ENCODE assay signal across 8 mouse cellular contexts in genomic region chr8:85036718-85037365, GRCm38 (mm10). TPM values are rescaled to one million over a fixed set of nuclear protein-coding genes. Genes with fewer than 3 reads are reported as not detected.
DNase-seq lines count a peak whose midpoint lies in the region; ATAC-seq and TF ChIP-seq lines count a peak whose summit lies in the region.

Tnpo2 (plus strand) TSS chr8:85036915.

- 0 out of 2 replicates have a peak, but pooled peaks have one; percentile 8 for TF ChIP-seq POLR2A in brain, embryonic 14.5 days (IDR thresholded peaks at IDR 0.05; ENCODE audit: borderline replicate concordance, extremely low read depth, insufficient read depth, insufficient read length, poor library complexity, severe bottlenecking)
- TF ChIP-seq POLR2A in liver, adult 2 months (IDR thresholded peaks at IDR 0.05; ENCODE audit: extremely low read depth, insufficient read depth, low read length), result 0 out of 2 replicates have a peak, but pooled peaks have one; percentile 11
- peak; percentile 55 for TF ChIP-seq POLR2A in myocyte (IDR thresholded peaks at IDR 0.05; ENCODE audit: insufficient read length, low read depth)

- peak within 1 kb of the TSS; percentile 99 for H3K27ac ChIP-seq in heart, embryonic 11.5 days (ENCODE audit: low read depth, low read length)
- peak within 1 kb of the TSS; percentile 100 for H3K27ac ChIP-seq in kidney, embryonic 16.5 days (ENCODE audit: low read length)
- H3K27ac ChIP-seq in liver, adult 2 months (replicated peaks; ENCODE audit: insufficient read depth, low read depth, low read length), result peak within 1 kb of the TSS; percentile 95

- H3K4me3 ChIP-seq in C2C12 (ENCODE audit: insufficient read depth, poor library complexity, severe bottlenecking) (peak within 1 kb of the TSS; percentile 79), myocyte (peak within 1 kb of the TSS; percentile 95)
- H3K4me3 ChIP-seq in erythroblast, embryonic 14.5 days (replicated peaks), result peak within 1 kb of the TSS; percentile 91
- H3K4me3 ChIP-seq in heart, embryonic 11.5 days (ENCODE audit: low read depth, low read length), result peak within 1 kb of the TSS; percentile 94
- peak within 1 kb of the TSS; percentile 87 for H3K4me3 ChIP-seq in kidney, embryonic 16.5 days (ENCODE audit: low read length)
- peak within 1 kb of the TSS; percentile 78 for H3K4me3 ChIP-seq in liver, adult 2 months (ENCODE audit: insufficient read depth, low read depth, low read length)

- H3K27me3 ChIP-seq in C2C12 (ENCODE audit: control insufficient read depth, insufficient read depth, insufficient read length) (no peaks in the 10 kb centered on the region), myocyte (ENCODE audit: control insufficient read depth, insufficient read depth, insufficient read length) (no peaks in the 10 kb centered on the region)
- H3K27me3 ChIP-seq in erythroblast, embryonic 14.5 days (ENCODE audit: control insufficient read depth), result no peaks in the 10 kb centered on the region
- no peaks in the 10 kb centered on the region for H3K27me3 ChIP-seq in heart, embryonic 11.5 days (ENCODE audit: control insufficient read depth, insufficient read depth, low read length)
- H3K27me3 ChIP-seq in kidney, embryonic 16.5 days (ENCODE audit: insufficient read depth, low read length), result no peaks in the 10 kb centered on the region
- H3K27me3 ChIP-seq in liver, adult 2 months (ENCODE audit: control insufficient read depth, insufficient read depth, low read length), result no peaks in the 10 kb centered on the region
- H3K27me3 ChIP-seq in splenic B cell, adult 2 months (ENCODE audit: control insufficient read depth, insufficient read depth, low read length, poor library complexity, severe bottlenecking), result no peaks in the 10 kb centered on the region

- peaks cover 72% of the 10 kb centered on the region for H3K4me1 ChIP-seq in erythroblast, embryonic 14.5 days (ENCODE audit: control insufficient read depth)
- H3K4me1 ChIP-seq in heart, embryonic 11.5 days (ENCODE audit: control insufficient read depth, insufficient read depth, low read length), result peaks cover 22% of the 10 kb centered on the region
- H3K4me1 ChIP-seq in kidney, embryonic 16.5 days (ENCODE audit: insufficient read depth, low read length), result peaks cover 26% of the 10 kb centered on the region
- H3K4me1 ChIP-seq in liver, adult 2 months (ENCODE audit: control insufficient read depth, insufficient read depth, low read length), result peaks cover 18% of the 10 kb centered on the region

- H3K4me2 ChIP-seq in heart, embryonic 11.5 days, result peak within 1 kb of the TSS; percentile 97
- peak within 1 kb of the TSS; percentile 92 for H3K4me2 ChIP-seq in kidney, embryonic 16.5 days (replicated peaks; ENCODE audit: low read depth, low read length)
- H3K4me2 ChIP-seq in myocyte (ENCODE audit: low read depth), result peak within 1 kb of the TSS; percentile 94

- TF ChIP-seq CTCF in C2C12 (IDR thresholded peaks at IDR 0.05; ENCODE audit: control insufficient read depth, insufficient read depth, insufficient read length), result no peak
- TF ChIP-seq CTCF in brain, embryonic 14.5 days (IDR thresholded peaks at IDR 0.05; ENCODE audit: borderline replicate concordance, extremely low read depth, insufficient read depth, insufficient read length), result no peak
- TF ChIP-seq CTCF in liver, adult 2 months (IDR thresholded peaks at IDR 0.05; ENCODE audit: low read depth, low read length), result no peak

- ATAC-seq in heart, embryonic 11.5 days (replicated peaks; ENCODE audit: insufficient number of reproducible peaks, low FRiP score, low TSS enrichment), result peak; percentile 92
- ATAC-seq in kidney, embryonic 16.5 days (ENCODE audit: low FRiP score, low TSS enrichment), result peak; percentile 92

- WGBS in heart, embryonic 11.5 days (ENCODE audit: insufficient replicate concordance), result under 1% methylated on average over 57 of the region's 59 CpGs
- WGBS in kidney, embryonic 16.5 days, result under 1% methylated on average over 59 of the region's 59 CpGs
- WGBS in liver, adult 2 months, result under 1% methylated on average over 58 of the region's 59 CpGs

- peaks cover 80% of the 10 kb centered on the region for H3K79me2 ChIP-seq in C2C12 (ENCODE audit: control insufficient read depth, insufficient read depth)
- H3K79me2 ChIP-seq in liver, adult 2 months (ENCODE audit: control insufficient read depth, insufficient read depth, low read length), result peaks cover 14% of the 10 kb centered on the region; the same call in 1 of the 2 replicates
- H3K79me2 ChIP-seq in myocyte (ENCODE audit: control insufficient read depth, insufficient read depth), result peaks cover 52% of the 10 kb centered on the region

- H3K79me3 ChIP-seq in C2C12 (ENCODE audit: low read depth), result peaks cover 52% of the 10 kb centered on the region

- no peaks in the 10 kb centered on the region for H3K9me3 ChIP-seq in erythroblast, embryonic 14.5 days (ENCODE audit: control insufficient read depth, low read length)
- H3K9me3 ChIP-seq in heart, embryonic 11.5 days (replicated peaks; ENCODE audit: control insufficient read depth, low read length), result no peaks in the 10 kb centered on the region
- H3K9me3 ChIP-seq in kidney, embryonic 16.5 days (ENCODE audit: low read length), result no peaks in the 10 kb centered on the region

- H3ac ChIP-seq in C2C12 (ENCODE audit: control insufficient read depth, insufficient read length, low read depth) (peak within 1 kb of the TSS; percentile 85), myocyte (ENCODE audit: control insufficient read depth, insufficient read length) (peak within 1 kb of the TSS; percentile 42)

- peak; percentile 99 for DNase-seq in brain, embryonic 14.5 days (ENCODE audit: low read depth)
- DNase-seq in liver, adult 2 months (ENCODE audit: extremely low read depth, low read depth, low spot score), result peak; percentile 95
- peak; percentile 96 for DNase-seq in splenic B cell, adult 2 months (ENCODE audit: low read depth, low spot score)

- H3K36me3 ChIP-seq in C2C12 (ENCODE audit: control insufficient read depth, insufficient read depth) (peaks cover 46% of the 10 kb centered on the region), myocyte (ENCODE audit: control insufficient read depth, insufficient read depth) (peaks cover 22% of the 10 kb centered on the region)
- peaks cover 57% of the 10 kb centered on the region for H3K36me3 ChIP-seq in erythroblast, embryonic 14.5 days (ENCODE audit: control insufficient read depth)
- peaks cover 20% of the 10 kb centered on the region for H3K36me3 ChIP-seq in heart, embryonic 11.5 days (ENCODE audit: control insufficient read depth, insufficient read depth, low read length)
- H3K36me3 ChIP-seq in kidney, embryonic 16.5 days (ENCODE audit: insufficient read depth, low read length), result peaks cover 24% of the 10 kb centered on the region
- H3K36me3 ChIP-seq in liver, adult 2 months (ENCODE audit: control insufficient read depth, insufficient read depth, low read length), result peaks cover 2% of the 10 kb centered on the region
- H3K36me3 ChIP-seq in splenic B cell, adult 2 months (ENCODE audit: control insufficient read depth, insufficient read depth, low read length, poor library complexity, severe bottlenecking), result no peaks in the 10 kb centered on the region; the same call in 1 of the 2 replicates

- H3K9ac ChIP-seq in heart, embryonic 11.5 days (ENCODE audit: low read depth, low read length), result peak within 1 kb of the TSS; percentile 94
- peak within 1 kb of the TSS; percentile 96 for H3K9ac ChIP-seq in kidney, embryonic 16.5 days (replicated peaks; ENCODE audit: low read length)
- H3K9ac ChIP-seq in liver, adult 2 months (ENCODE audit: low read depth, low read length), result peak within 1 kb of the TSS; percentile 91

TF ChIP-seq in C2C12, 6 proteins besides CTCF, POLR2A, EP300 and RAD21:
- TF ChIP-seq USF1 (IDR thresholded peaks at IDR 0.05; ENCODE audit: low read depth), result peak; percentile 96
- TF ChIP-seq CEBPB (IDR thresholded peaks at IDR 0.05; ENCODE audit: low read depth), result no peak
- no peak for TF ChIP-seq FOSL1 (IDR thresholded peaks at IDR 0.05; ENCODE audit: insufficient read depth, low read length, poor library complexity, severe bottlenecking)
- no peak for TF ChIP-seq MYOD1 (IDR thresholded peaks at IDR 0.05; ENCODE audit: control insufficient read depth, insufficient read length, low read depth)
- TF ChIP-seq MAX (IDR thresholded peaks at IDR 0.05), result peak; percentile 73
- no peak for TF ChIP-seq MYOG (IDR thresholded peaks at IDR 0.05; ENCODE audit: control insufficient read depth, extremely low read depth, insufficient read length)

TF ChIP-seq in myocyte, 11 proteins besides CTCF, POLR2A, EP300 and RAD21:
- TF ChIP-seq POLR2AphosphoS2 (IDR thresholded peaks at IDR 0.05; ENCODE audit: insufficient read length, low read depth) (peak; percentile 82), TCF3 (IDR thresholded peaks at IDR 0.05; ENCODE audit: insufficient read length, low read depth) (no peak), E2F4 (IDR thresholded peaks at IDR 0.05; ENCODE audit: insufficient read depth) (peak; percentile 25), MAX (IDR thresholded peaks at IDR 0.05; ENCODE audit: low read depth) (no peak), CEBPB (IDR thresholded peaks at IDR 0.05; ENCODE audit: insufficient read depth, poor library complexity, severe bottlenecking) (no peak), MYOG (IDR thresholded peaks at IDR 0.05; ENCODE audit: control insufficient read depth in 1 of 3, insufficient read depth in 1 of 3, insufficient read length in 2 of 3, low read depth in 2 of 3) (peak in 1 of 3 experiments; percentile 3), TCF12 (IDR thresholded peaks at IDR 0.05; ENCODE audit: insufficient read depth, poor library complexity, severe bottlenecking) (no peak), USF1 (IDR thresholded peaks at IDR 0.05; ENCODE audit: low read depth) (peak; percentile 97), MYOD1 (IDR thresholded peaks at IDR 0.05; ENCODE audit: control insufficient read depth in 1 of 3, insufficient read length in 2 of 3, low read depth in 2 of 3) (no peak), REST (IDR thresholded peaks at IDR 0.05; ENCODE audit: insufficient read depth, insufficient read length) (no peak), SRF (IDR thresholded peaks at IDR 0.05; ENCODE audit: control insufficient read depth, insufficient read length, low read depth) (no peak)
TF ChIP-seq in myocyte: peak in this region for 4.

RNA-seq across cellular contexts. Expression of gene Tnpo2, which starts in this region (rescaled TPM):
- polyA plus RNA-seq in C2C12 (2012; fragmentation: generic; extraction: Trizol) (52.0 TPM), myocyte (2012; fragmentation: generic; extraction: Trizol) (46.3 TPM)
- 129 and 140 TPM in 2 replicates for polyA plus RNA-seq in brain, embryonic 14.5 days (2012; rRNA removed)
- polyA plus RNA-seq in erythroblast, embryonic 14.5 days (2012), result 1.7 and 1.8 TPM in 2 replicates
- polyA plus RNA-seq in heart, embryonic 11.5 days (2014; fragmentation: Nextera tagmentation; extraction: Ambion mirVana), result 15.7 and 16.2 TPM in 2 replicates
- polyA plus RNA-seq in kidney, embryonic 16.5 days (2015; fragmentation: Nextera tagmentation; extraction: Ambion mirVana), result 27.5 and 28.4 TPM in 2 replicates
- total RNA-seq in liver, adult 2 months (2014; rRNA removed), result 15.4 and 23.3 TPM in 2 replicates
- polyA plus RNA-seq in liver, adult 2 months (2012; rRNA removed), result 28.8 and 33.1 TPM in 2 replicates

Comparison
In these comparisons a context has a peak if more than half of its experiments do, and no peak if none do; other contexts are left out.
1. Peak in every context shown above with its lines: DNase-seq, ATAC-seq, H3K4me3 ChIP-seq and H3K27ac ChIP-seq.